Mouse (Mus musculus): ENCODE results near the gene Gstm3. TPM values are rescaled to one million over a fixed set of nuclear protein-coding genes. Genes with fewer than 3 reads are reported as not detected.
"Not testable (repeated sequence)": the region's sequence is repeated elsewhere in the genome, so short reads cannot be mapped to it uniquely, and the experiment has no call there.

The Gstm3 gene
- 53.8 and 54.0 TPM in 2 replicates for polyA plus RNA-seq (2015; fragmentation: Nextera tagmentation; extraction: Ambion mirVana)

GRCm38 (mm10) chr3:107968724-107969395 is at the start of gene Gstm3:
Gene Gstm3 (minus strand): TSS chr3:107969283.
- no peaks in the 10 kb centered on the region for H3K4me1 ChIP-seq (replicated peaks; ENCODE audit: control insufficient read depth, insufficient read depth)
- H3K4me2 ChIP-seq (replicated peaks; ENCODE audit: low read depth), result peak within 1 kb of the TSS; percentile 14
- 38% methylated on average over 13 of the region's 13 CpGs for WGBS
- DNase-seq (ENCODE audit: low spot score), result peak; percentile 77
- H3K27ac ChIP-seq (replicated peaks), result no peak within 1 kb of the TSS
- peak; percentile 93 for ATAC-seq (ENCODE audit: low FRiP score, low TSS enrichment)
- no peaks in the 10 kb centered on the region for H3K27me3 ChIP-seq (ENCODE audit: control insufficient read depth, insufficient read depth, low read length)
- TF ChIP-seq CTCF (IDR thresholded peaks at IDR 0.05; ENCODE audit: low read depth), result no peak
- TF ChIP-seq EP300 (optimal IDR thresholded peaks at IDR 0.05), result no peak
- no peak within 1 kb of the TSS for H3K4me3 ChIP-seq (ENCODE audit: low read depth, low read length)
- no peaks in the 10 kb centered on the region for H3K36me3 ChIP-seq (ENCODE audit: control insufficient read depth, insufficient read depth, low read length)
- no peaks in the 10 kb centered on the region for H3K9me3 ChIP-seq (ENCODE audit: control insufficient read depth, low read length)
- H3K9ac ChIP-seq (ENCODE audit: low read length), result no peak within 1 kb of the TSS

GRCm38 (mm10) chr3:108018190-108018820 is 49.2 kb upstream of the Gstm3 start:
- Histone ChIP-seq H3K4me1 (replicated peaks; ENCODE audit: control insufficient read depth, insufficient read depth) (peaks cover 6% of the 10 kb centered on the region), H3K9me3 (ENCODE audit: control insufficient read depth, low read length) (no peaks in the 10 kb centered on the region), H3K9ac (ENCODE audit: low read length) (peak overlapping the region; percentile 43; the same call in 1 of the 2 replicates), H3K4me2 (replicated peaks; ENCODE audit: low read depth) (peak overlapping the region; percentile 68), H3K27ac (replicated peaks) (peak overlapping the region; percentile 96), H3K4me3 (ENCODE audit: low read depth, low read length) (peak overlapping the region; percentile 43), H3K36me3 (ENCODE audit: control insufficient read depth, insufficient read depth, low read length) (no peaks in the 10 kb centered on the region), H3K27me3 (ENCODE audit: control insufficient read depth, insufficient read depth, low read length) (no peaks in the 10 kb centered on the region)
- no peak for ATAC-seq (ENCODE audit: low FRiP score, low TSS enrichment)
- WGBS, result 18% methylated on average over 14 of the region's 14 CpGs
- TF ChIP-seq CTCF (IDR thresholded peaks at IDR 0.05; ENCODE audit: low read depth) (no peak), EP300 (optimal IDR thresholded peaks at IDR 0.05) (no peak)
- DNase-seq (ENCODE audit: low spot score), result no peak

- H3K36me3 ChIP-seq (ENCODE audit: control insufficient read depth, insufficient read depth, low read length), result no peaks in the 10 kb centered on the region
- peak; percentile 97 for DNase-seq (ENCODE audit: low spot score)
Measured at GRCm38 (mm10) chr3:108017473-108018189, 48.5 kb upstream of the Gstm3 start, which contains the start of gene Gstm1. Gene Gstm1 (minus strand): TSS chr3:108017973.

GRCm38 (mm10) chr3:108016468-108016867 is 47.4 kb upstream of the Gstm3 start:
- Histone ChIP-seq H3K4me3 (ENCODE audit: low read depth, low read length) (peak overlapping the region; percentile 43; the same call in 1 of the 2 replicates), H3K9ac (ENCODE audit: low read length) (0 out of 2 replicates have a peak overlapping the region, but pooled peaks have one; percentile 55)

More at GRCm38 (mm10) chr3:108017473-108018189, 48.5 kb upstream of the Gstm3 start, which contains the start of gene Gstm1:
- H3K9me3 ChIP-seq (ENCODE audit: control insufficient read depth, low read length), result no peaks in the 10 kb centered on the region
- peak; percentile 97 for ATAC-seq (ENCODE audit: low FRiP score, low TSS enrichment)
- peak within 1 kb of the TSS; percentile 43 for H3K4me3 ChIP-seq (ENCODE audit: low read depth, low read length)
- under 1% methylated on average over 31 of the region's 31 CpGs for WGBS
- H3K27ac ChIP-seq (replicated peaks), result peak within 1 kb of the TSS; percentile 96
- peak within 1 kb of the TSS; percentile 55 for H3K9ac ChIP-seq (ENCODE audit: low read length)
- TF ChIP-seq CTCF (IDR thresholded peaks at IDR 0.05; ENCODE audit: low read depth) (peak; percentile 98), EP300 (optimal IDR thresholded peaks at IDR 0.05) (no peak)
- H3K4me1 ChIP-seq (replicated peaks; ENCODE audit: control insufficient read depth, insufficient read depth), result peaks cover 6% of the 10 kb centered on the region
- peak within 1 kb of the TSS; percentile 68 for H3K4me2 ChIP-seq (replicated peaks; ENCODE audit: low read depth)
- H3K27me3 ChIP-seq (ENCODE audit: control insufficient read depth, insufficient read depth, low read length), result no peaks in the 10 kb centered on the region

GRCm38 (mm10) chr3:108014974-108015346 is 45.9 kb upstream of the Gstm3 start:
- Histone ChIP-seq H3K36me3 (ENCODE audit: control insufficient read depth, insufficient read depth, low read length) (no peaks in the 10 kb centered on the region), H3K9me3 (ENCODE audit: control insufficient read depth, low read length) (no peaks in the 10 kb centered on the region), H3K9ac (ENCODE audit: low read length) (no peak overlapping the region), H3K4me1 (replicated peaks; ENCODE audit: control insufficient read depth, insufficient read depth) (peaks cover 6% of the 10 kb centered on the region), H3K27ac (replicated peaks) (no peak overlapping the region), H3K27me3 (ENCODE audit: control insufficient read depth, insufficient read depth, low read length) (no peaks in the 10 kb centered on the region), H3K4me3 (ENCODE audit: low read depth, low read length) (no peak overlapping the region), H3K4me2 (replicated peaks; ENCODE audit: low read depth) (no peak overlapping the region)
- no peak for TF ChIP-seq EP300 (optimal IDR thresholded peaks at IDR 0.05)
- ATAC-seq (ENCODE audit: low FRiP score, low TSS enrichment) (no peak), DNase-seq (ENCODE audit: low spot score) (no peak)
- 89% methylated on average over 2 of the region's 2 CpGs for WGBS

More at GRCm38 (mm10) chr3:108016468-108016867, 47.4 kb upstream of the Gstm3 start:
- H3K4me1 ChIP-seq (replicated peaks; ENCODE audit: control insufficient read depth, insufficient read depth); ATAC-seq (ENCODE audit: low FRiP score, low TSS enrichment); H3K9me3 ChIP-seq (ENCODE audit: control insufficient read depth, low read length); DNase-seq (ENCODE audit: low spot score); H3K36me3 ChIP-seq (ENCODE audit: control insufficient read depth, insufficient read depth, low read length); H3K27ac ChIP-seq (replicated peaks); H3K27me3 ChIP-seq (ENCODE audit: control insufficient read depth, insufficient read depth, low read length): not testable (repeated sequence)
- H3K4me2 ChIP-seq (replicated peaks; ENCODE audit: low read depth), result peak overlapping the region; percentile 68
- 81% methylated on average over 5 of the region's 5 CpGs for WGBS
